Mouse (Mus musculus): Measurements from ENCODE around the gene Dab1. TPM values are rescaled to one million over a fixed set of nuclear protein-coding genes. Genes with fewer than 3 reads are reported as not detected.

The Dab1 gene
- total and polyA plus RNA-seq, 3 experiments, result not detected

GRCm38 (mm10) chr4:104186311-104186710, 567.2 kb downstream of the Dab1 start:
- Histone ChIP-seq H3K9me3 (replicated peaks; ENCODE audit: insufficient read depth, low read length) (no peaks in the 10 kb centered on the region), H3K27me3 (ENCODE audit: control insufficient read depth in 1 of 2, insufficient read depth in 2 of 2, low read length in 2 of 2) (no peaks in the 10 kb centered on the region), H3K36me3 (ENCODE audit: control insufficient read depth in 1 of 2, insufficient read depth in 2 of 2, low read length in 2 of 2) (no peaks in the 10 kb centered on the region), H3K4me3 (ENCODE audit: control insufficient read depth in 1 of 2, insufficient read depth in 1 of 2, low read depth in 2 of 2, low read length in 2 of 2) (no peak overlapping the region), H3K27ac (ENCODE audit: control insufficient read depth, low read depth, low read length) (no peak overlapping the region), H3K9ac (ENCODE audit: control insufficient read depth, low read depth, low read length, poor library complexity, severe bottlenecking) (no peak overlapping the region), H3K79me2 (ENCODE audit: control insufficient read depth, insufficient read depth, low read length, poor library complexity) (no peaks in the 10 kb centered on the region), H3K4me1 (ENCODE audit: control insufficient read depth in 1 of 2, insufficient read depth in 2 of 2, low read length in 2 of 2) (no peaks in the 10 kb centered on the region)
- TF ChIP-seq MEF2A (IDR thresholded peaks at IDR 0.05; ENCODE audit: extremely low read depth, insufficient replicate concordance, low read depth, low read length, poor library complexity, severe bottlenecking) (no peak), E2F4 (IDR thresholded peaks at IDR 0.05; ENCODE audit: borderline replicate concordance, low read depth, low read length) (no peak), BHLHE40 (IDR thresholded peaks at IDR 0.05; ENCODE audit: borderline replicate concordance, low read depth, low read length) (no peak), POLR2AphosphoS2 (IDR thresholded peaks at IDR 0.05; ENCODE audit: low read length) (no peak), ZMIZ1 (IDR thresholded peaks at IDR 0.05; ENCODE audit: low read depth, low read length) (no peak), NRF1 (IDR thresholded peaks at IDR 0.05; ENCODE audit: insufficient read depth, low read depth, low read length, poor library complexity, severe bottlenecking) (no peak), MYC (IDR thresholded peaks at IDR 0.05; ENCODE audit: low read depth, low read length) (no peak), USF2 (IDR thresholded peaks at IDR 0.05; ENCODE audit: borderline replicate concordance in 1 of 2, insufficient read depth in 1 of 2, low read depth in 1 of 2, low read length in 2 of 2) (no peak), POLR2AphosphoS5 (IDR thresholded peaks at IDR 0.05; ENCODE audit: borderline replicate concordance, low read depth, low read length) (no peak), SIN3A (IDR thresholded peaks at IDR 0.05; ENCODE audit: low read length) (no peak), KAT2A (conservative IDR thresholded peaks at IDR 0.05; ENCODE audit: low read depth, low read length) (no peak), JUND (IDR thresholded peaks at IDR 0.05; ENCODE audit: low read depth, low read length) (no peak), NELFE (IDR thresholded peaks at IDR 0.05; ENCODE audit: low read depth, low read length) (no peak), TAL1 (IDR thresholded peaks at IDR 0.05; ENCODE audit: low read length) (no peak), ZNF384 (IDR thresholded peaks at IDR 0.05; ENCODE audit: low read depth, low read length) (no peak), TBP (IDR thresholded peaks at IDR 0.05; ENCODE audit: low read depth, low read length) (no peak), GATA1 (IDR thresholded peaks at IDR 0.05; ENCODE audit: low read depth, low read length) (no peak), MAFK (IDR thresholded peaks at IDR 0.05; ENCODE audit: borderline replicate concordance, low read depth, low read length) (no peak)
- DNase-seq (ENCODE audit: low read depth, low spot score), result no peak

DNA sequence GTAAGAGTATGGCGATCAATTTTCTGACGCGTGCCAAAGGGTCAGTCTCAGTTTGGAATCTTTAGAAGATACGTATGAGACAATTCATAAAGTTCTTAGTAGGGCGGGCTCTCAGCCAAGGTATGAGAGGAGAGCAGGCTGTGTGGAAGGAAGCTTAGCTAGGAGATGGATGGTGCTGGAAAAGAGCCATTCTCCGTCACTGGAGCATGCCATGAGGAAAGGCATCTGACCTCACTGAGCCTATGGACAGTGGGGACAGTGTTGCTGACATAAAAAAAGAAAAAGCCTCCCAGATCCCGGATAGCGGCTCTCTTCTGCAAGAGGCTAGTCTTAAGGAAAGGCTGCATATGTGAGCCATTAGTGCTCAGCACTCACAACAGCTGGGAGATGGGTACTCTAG, 579.5 kb downstream of the Dab1 start:
- no peaks in the 10 kb centered on the region for H3K36me3 ChIP-seq (ENCODE audit: control insufficient read depth in 1 of 2, insufficient read depth in 2 of 2, low read length in 2 of 2)
- H3K9me3 ChIP-seq (replicated peaks; ENCODE audit: insufficient read depth, low read length), result no peaks in the 10 kb centered on the region
- no peak overlapping the region for H3K4me3 ChIP-seq (ENCODE audit: control insufficient read depth in 1 of 2, insufficient read depth in 1 of 2, low read depth in 2 of 2, low read length in 2 of 2)
- DNase-seq (ENCODE audit: low read depth, low spot score), result no peak
- no peaks in the 10 kb centered on the region for H3K79me2 ChIP-seq (ENCODE audit: control insufficient read depth, insufficient read depth, low read length, poor library complexity)
- H3K9ac ChIP-seq (ENCODE audit: control insufficient read depth, low read depth, low read length, poor library complexity, severe bottlenecking), result no peak overlapping the region
- no peak overlapping the region for H3K27ac ChIP-seq (ENCODE audit: control insufficient read depth, low read depth, low read length)
- H3K27me3 ChIP-seq (ENCODE audit: control insufficient read depth in 1 of 2, insufficient read depth in 2 of 2, low read length in 2 of 2), result no peaks in the 10 kb centered on the region
- H3K4me1 ChIP-seq (ENCODE audit: control insufficient read depth in 1 of 2, insufficient read depth in 2 of 2, low read length in 2 of 2), result no peaks in the 10 kb centered on the region
- TF ChIP-seq MEF2A (IDR thresholded peaks at IDR 0.05; ENCODE audit: extremely low read depth, insufficient replicate concordance, low read depth, low read length, poor library complexity, severe bottlenecking), result no peak
- TF ChIP-seq CHD1 (IDR thresholded peaks at IDR 0.05; ENCODE audit: low read depth, low read length), result no peak
- no peak for TF ChIP-seq NELFE (IDR thresholded peaks at IDR 0.05; ENCODE audit: low read depth, low read length)
- no peak for TF ChIP-seq MAX (IDR thresholded peaks at IDR 0.05; ENCODE audit: low read length)
- TF ChIP-seq POLR2A (IDR thresholded peaks at IDR 0.05; ENCODE audit: control insufficient read depth in 1 of 2, insufficient read depth in 1 of 2, low read depth in 1 of 2, low read length in 2 of 2, poor library complexity in 1 of 2), result no peak
- TF ChIP-seq ZMIZ1 (IDR thresholded peaks at IDR 0.05; ENCODE audit: low read depth, low read length), result no peak
- no peak for TF ChIP-seq GATA1 (IDR thresholded peaks at IDR 0.05; ENCODE audit: low read depth, low read length)
- TF ChIP-seq MYB (IDR thresholded peaks at IDR 0.05; ENCODE audit: low read depth, low read length), result no peak
- no peak for TF ChIP-seq SIN3A (IDR thresholded peaks at IDR 0.05; ENCODE audit: low read length)
- no peak for TF ChIP-seq KAT2A (conservative IDR thresholded peaks at IDR 0.05; ENCODE audit: low read depth, low read length)
- no peak for TF ChIP-seq MAFK (IDR thresholded peaks at IDR 0.05; ENCODE audit: borderline replicate concordance, low read depth, low read length)
- TF ChIP-seq TBP (IDR thresholded peaks at IDR 0.05; ENCODE audit: low read depth, low read length), result no peak
- TF ChIP-seq CTCF (IDR thresholded peaks at IDR 0.05 in 2 of 3, conservative IDR thresholded peaks at IDR 0.05 in 1 of 3; ENCODE audit: control insufficient read depth in 1 of 3, insufficient read depth in 1 of 3, low read depth in 2 of 3, low read length in 3 of 3, poor library complexity in 1 of 3, severe bottlenecking in 1 of 3), result no peak
- TF ChIP-seq E2F4 (IDR thresholded peaks at IDR 0.05; ENCODE audit: borderline replicate concordance, low read depth, low read length), result no peak
- TF ChIP-seq ZKSCAN1 (IDR thresholded peaks at IDR 0.05; ENCODE audit: low read depth, low read length), result no peak
- TF ChIP-seq MXI1 (IDR thresholded peaks at IDR 0.05; ENCODE audit: low read depth, low read length), result no peak
- TF ChIP-seq CHD2 (IDR thresholded peaks at IDR 0.05; ENCODE audit: low read length), result no peak
- no peak for TF ChIP-seq UBTF (IDR thresholded peaks at IDR 0.05; ENCODE audit: borderline replicate concordance, insufficient read depth, low read depth, low read length)
- TF ChIP-seq BHLHE40 (IDR thresholded peaks at IDR 0.05; ENCODE audit: borderline replicate concordance, low read depth, low read length), result no peak

Data from MEL (cell line).